Mouse (Mus musculus) lung, adult 10 weeks (tissue): ENCODE measurements around the gene Chd3. TPM values are rescaled to one million over a fixed set of nuclear protein-coding genes. Genes with fewer than 3 reads are reported as not detected.

ENCODE experiments used
- polyA plus RNA-seq: library from polyadenylated mRNA; stranded (reverse); fragments of 350-450 nt; fragmentation: Illumina TruSeq; extraction: RNeasy Lipid Tissue Mini Kit (QIAGEN cat#74804); gene quantifications from one replicate; pipeline ENCODE4 v1.2.3, GENCODE M21; 2014; ENCODE audit warnings: low read depth, low replicate concordance; ENCODE audit not compliant: insufficient read depth

The Chd3 gene
- 45.8 TPM for polyA plus RNA-seq

DNA sequence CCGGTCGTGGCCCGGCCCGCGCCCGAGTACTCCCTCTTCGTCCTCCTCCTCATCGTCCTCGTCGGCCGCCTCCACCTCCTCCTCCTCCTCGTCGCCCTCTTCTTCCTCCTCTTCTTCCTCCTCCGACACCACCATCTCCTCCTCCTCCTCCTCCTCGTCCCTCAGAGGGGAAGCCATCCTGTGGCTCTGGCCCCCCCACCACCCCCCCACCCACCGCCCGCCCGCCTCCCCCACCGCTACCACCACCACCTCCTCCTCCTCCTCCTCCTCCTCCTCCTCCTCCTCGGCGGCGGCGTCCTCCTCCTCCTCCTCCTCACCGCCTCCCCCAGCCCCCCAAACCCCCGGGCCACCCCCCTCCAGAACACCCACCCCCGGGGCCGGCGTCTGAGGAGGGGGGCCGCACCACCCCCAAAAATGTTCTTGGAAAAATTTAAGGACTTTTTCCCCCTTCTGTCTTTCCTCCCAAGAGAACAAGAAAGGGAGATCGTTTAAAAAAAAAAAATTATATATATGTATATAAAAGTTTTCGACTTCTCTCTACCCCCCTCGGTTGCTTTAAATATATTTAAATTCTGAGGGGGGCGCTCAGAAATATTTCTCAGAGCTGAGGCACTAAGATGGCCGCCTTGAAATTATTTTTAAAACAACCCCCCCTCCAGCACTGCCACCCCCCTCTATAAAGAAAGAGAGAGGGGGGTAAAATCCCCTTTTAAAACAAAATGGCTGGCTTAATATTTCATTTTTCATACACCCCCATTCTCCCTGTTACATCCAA, at the start of gene Chd3:
Gene Chd3, minus strand, starts transcription at position 192 of the 775 bp plus-strand sequence.

DNA sequence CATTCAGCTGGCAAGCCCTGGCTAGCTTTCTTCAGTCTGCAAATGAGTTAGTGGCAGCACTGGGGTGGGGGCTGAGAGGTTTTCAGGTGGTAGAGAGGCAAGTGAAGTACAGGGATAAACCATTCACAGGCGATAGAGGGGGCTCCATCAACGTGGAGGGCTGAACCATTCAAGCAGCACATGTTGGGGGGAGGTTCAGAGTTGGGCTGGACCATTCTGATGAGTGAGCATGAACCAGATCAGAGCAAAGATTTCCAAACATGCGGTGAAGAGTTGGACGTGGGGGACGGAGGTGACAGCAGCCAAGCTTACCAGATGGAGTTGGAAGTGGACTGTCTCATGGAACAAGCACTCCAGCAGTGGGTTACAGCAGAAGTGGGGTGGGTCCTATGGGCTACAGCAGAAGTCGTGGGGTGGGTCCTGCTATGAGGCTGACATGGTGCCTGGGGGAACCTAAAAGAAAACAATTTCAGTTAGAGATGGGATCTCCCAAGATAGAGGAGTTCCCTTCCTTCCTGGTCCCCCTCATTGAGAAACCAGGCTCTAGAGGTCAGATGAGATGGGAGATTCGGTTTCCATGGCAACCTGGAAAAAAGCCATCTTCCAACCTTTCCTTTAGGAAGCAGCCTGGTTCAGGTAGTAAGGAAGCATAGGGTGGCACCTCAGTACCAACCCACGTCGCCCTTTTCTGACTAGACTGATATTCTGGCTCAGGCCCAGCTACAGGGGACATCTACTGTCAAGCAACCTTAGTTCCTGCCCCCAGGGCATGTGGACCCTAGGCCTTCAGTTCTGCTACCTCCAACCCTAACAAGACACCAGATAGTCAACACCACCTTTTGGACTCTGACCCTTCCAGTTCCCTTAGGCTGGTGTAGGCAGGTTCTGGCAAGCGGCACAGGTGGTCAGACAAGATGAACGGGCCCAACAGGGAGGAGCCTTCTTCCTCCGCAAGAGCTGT, 44.3 kb upstream of the Chd3 start, which contains the start of gene Kdm6b:
Gene Kdm6b, minus strand, starts transcription at position 455 of the 961 bp plus-strand sequence.

DNA sequence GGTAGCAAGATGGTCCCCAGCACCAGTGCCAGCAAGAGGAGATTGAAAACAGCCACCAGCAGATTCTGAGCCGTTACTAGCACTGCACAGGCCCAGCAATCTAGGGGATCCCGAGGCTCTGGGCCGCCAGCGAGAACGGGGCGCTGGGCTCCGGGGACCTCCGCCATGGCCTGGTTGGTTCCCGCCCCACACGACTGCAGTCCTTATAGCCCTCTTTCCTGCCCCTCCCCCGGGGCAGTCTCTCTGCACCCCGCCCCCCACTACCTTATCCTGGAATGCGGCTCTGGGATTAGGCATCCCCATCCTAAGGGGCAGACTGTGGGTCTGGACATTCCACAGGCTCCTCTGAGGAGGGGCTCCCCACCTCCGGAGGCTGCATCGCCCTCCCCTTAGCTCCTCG, 28.9 kb upstream of the Chd3 start, which contains the start of gene Tmem88:
Gene Tmem88, minus strand, starts transcription at position 176 of the 400 bp plus-strand sequence.

DNA sequence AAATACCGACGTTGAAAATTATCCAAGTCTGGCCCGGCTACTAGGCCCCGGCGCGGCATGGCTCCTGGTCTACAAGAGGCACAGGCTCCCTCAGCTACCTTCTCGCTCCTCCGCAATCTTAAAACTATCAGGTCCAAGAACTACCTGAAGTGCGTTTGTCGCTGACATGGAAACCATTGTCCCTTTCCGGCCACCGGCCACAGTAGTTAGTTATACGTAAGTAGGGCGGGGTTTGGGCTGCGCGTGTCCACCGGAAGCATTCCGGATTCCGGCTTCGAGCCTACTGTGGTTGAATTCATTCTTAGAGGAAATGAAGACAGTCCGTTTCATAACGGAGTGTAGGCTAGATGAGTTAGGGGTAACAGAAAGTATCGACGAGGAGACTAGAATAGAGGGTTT, 26.0 kb upstream of the Chd3 start, which contains the start of the genes Naa38 and Cyb5d1:
Gene Naa38, plus strand, starts transcription at position 253 of the 399 bp plus-strand sequence.
Gene Cyb5d1, minus strand, starts transcription at position 397 of the 399 bp plus-strand sequence.

DNA sequence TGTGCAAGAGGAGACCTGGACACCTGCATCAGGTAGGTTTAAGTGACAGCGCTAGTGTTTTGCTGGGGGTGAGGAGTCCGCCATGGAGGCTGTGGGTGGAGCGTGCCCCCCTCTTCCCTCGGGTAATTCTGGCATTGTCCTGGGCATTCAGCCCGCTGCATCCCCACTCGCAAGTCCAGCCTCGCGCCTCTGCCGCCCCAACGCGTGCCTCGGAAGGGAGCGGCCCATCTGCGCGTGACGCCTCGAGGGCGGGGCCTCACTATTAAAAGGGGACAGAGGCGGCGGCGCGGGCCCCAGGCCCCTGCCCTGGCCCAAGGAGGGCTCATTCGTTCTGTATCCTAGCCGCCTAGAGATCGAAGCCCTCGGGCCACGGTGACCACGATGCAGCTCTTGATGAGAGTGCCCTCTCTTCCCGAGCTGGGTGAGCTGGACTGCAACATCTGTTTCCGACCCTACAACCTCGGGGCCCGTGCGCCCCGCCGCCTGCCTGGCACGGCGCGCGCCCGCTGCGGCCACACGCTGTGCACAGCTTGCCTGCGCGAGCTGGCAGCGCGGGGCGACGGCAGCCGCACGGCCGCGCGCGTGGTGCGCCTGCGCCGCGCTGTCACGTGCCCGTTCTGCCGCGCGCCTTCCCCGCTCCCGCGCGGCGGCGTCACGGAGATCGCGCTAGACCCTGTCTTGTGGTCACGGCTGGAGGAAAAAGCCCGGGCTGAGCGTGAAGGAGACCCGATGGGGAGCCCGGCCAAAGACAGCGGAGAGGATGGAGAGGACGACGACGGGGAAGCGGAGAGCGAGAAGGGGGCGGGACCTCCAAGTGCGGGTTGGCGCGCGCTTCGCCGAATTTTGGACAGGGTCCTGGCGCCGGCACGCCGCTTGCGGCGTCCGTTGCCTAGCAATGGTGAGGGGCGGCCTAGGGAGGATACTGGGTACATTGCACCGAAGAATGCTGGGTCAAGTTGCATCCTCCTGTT, 28.8 kb downstream of the Chd3 start, which contains the start of gene Rnf227:
Gene Rnf227, plus strand, starts transcription at position 301 of the 971 bp plus-strand sequence.

DNA sequence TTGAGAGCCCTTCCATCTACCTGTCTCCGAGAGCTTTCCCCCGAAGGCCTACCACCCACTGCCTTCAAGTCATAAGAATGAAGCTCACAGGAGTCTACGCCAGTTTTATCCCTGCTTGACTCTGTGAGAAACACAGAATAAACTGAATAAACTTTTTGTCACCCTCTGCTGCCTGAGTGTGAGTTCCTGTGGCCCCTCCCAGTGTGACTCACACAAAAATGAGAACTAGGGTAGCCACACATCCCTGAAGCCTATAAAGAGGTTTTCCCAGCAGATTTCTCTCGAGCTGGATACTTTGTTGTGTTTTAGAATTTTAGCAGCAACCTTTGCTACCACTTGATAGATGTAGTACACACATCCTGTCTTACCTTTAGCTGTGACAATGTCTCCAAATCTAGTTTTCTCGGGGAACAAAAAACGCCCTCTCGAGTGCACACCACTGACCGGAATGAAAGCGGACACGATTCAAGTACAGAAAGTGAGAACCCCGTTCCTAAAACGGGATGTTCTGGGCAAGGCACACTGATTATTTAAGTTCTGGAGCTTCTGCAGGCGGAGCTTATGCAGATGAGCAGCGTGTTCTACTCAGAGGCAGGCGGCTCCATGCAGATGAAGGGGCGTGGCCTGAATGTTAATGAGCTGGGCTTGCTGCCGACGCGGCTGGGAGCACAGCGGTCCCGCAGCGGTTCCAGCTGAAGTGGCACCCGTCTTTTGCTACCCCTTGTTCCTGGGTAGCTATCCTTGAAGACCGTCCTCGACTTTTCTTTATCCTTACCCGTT, 43.4 kb downstream of the Chd3 start, which contains the start of gene Kcnab3:
Gene Kcnab3, plus strand, starts transcription at position 631 of the 780 bp plus-strand sequence.

DNA sequence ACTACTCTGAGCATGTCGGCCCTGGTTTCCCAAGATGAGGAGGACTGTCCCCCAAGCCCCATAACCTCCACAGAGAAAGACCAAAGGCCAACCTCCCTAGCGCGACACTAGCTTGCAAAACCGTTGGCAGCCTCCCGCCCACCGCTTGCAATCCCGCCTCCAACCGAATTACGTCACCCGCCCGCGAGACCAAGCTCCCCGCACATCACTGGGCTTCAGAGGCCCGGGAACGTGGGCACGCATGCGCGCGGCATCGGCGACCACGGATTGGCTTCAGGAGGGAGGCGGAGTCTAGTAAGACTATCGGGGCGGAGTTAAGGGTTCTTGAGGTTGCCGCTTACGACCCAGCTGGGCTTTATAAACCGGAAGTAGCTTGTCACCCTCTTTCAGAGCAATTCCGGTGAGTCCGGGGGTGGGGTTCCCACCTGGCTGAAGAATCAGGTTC, 45.5 kb downstream of the Chd3 start, which contains the start of the genes Cntrob and Trappc1:
Gene Cntrob, minus strand, starts transcription at position 109 of the 445 bp plus-strand sequence.
Gene Trappc1, plus strand, starts transcription at position 314 of the 445 bp plus-strand sequence.

Other genes starting within 250 kb of the Chd3 start
- gene Hes7, start 249.0 kb downstream of the Chd3 start, polyA plus RNA-seq, result 0.12 TPM
- 0.39 TPM for gene 9130213A22Rik, start 246.8 kb downstream of the Chd3 start, polyA plus RNA-seq
- 0.39 TPM for gene Aloxe3, start 243.5 kb downstream of the Chd3 start, polyA plus RNA-seq
- gene Alox12b, start 212.4 kb downstream of the Chd3 start, polyA plus RNA-seq, result not detected
- gene Alox8, start 171.6 kb downstream of the Chd3 start, polyA plus RNA-seq, result 0.07 TPM
- not detected for gene Gucy2e, start 132.4 kb downstream of the Chd3 start, polyA plus RNA-seq
- 3.7 TPM for gene Cntrob, start 45.6 kb downstream of the Chd3 start, polyA plus RNA-seq
- gene Trappc1, start 45.4 kb downstream of the Chd3 start, polyA plus RNA-seq, result 64.9 TPM
- 0.39 TPM for gene Kcnab3, start 43.1 kb downstream of the Chd3 start, polyA plus RNA-seq
- 1.3 TPM for gene Rnf227, start 28.9 kb downstream of the Chd3 start, polyA plus RNA-seq
- 125 TPM for gene Naa38, start 26.1 kb upstream of the Chd3 start, polyA plus RNA-seq
- gene Cyb5d1, start 26.2 kb upstream of the Chd3 start, polyA plus RNA-seq, result 11.8 TPM
- gene Tmem88, start 28.8 kb upstream of the Chd3 start, polyA plus RNA-seq, result 12.9 TPM
- gene Kdm6b, start 44.3 kb upstream of the Chd3 start, polyA plus RNA-seq, result 6.6 TPM
- gene Dnah2, start 179.7 kb upstream of the Chd3 start, polyA plus RNA-seq, result 0.85 TPM
- 0.30 TPM for gene Efnb3, start 190.8 kb upstream of the Chd3 start, polyA plus RNA-seq
- 10.4 TPM for gene Wrap53, start 210.8 kb upstream of the Chd3 start, polyA plus RNA-seq
- gene Trp53, start 211.0 kb upstream of the Chd3 start, polyA plus RNA-seq, result 26.0 TPM
- gene Atp1b2, start 236.5 kb upstream of the Chd3 start, polyA plus RNA-seq, result 5.4 TPM
- not detected for gene Shbg, start 248.5 kb upstream of the Chd3 start, polyA plus RNA-seq